Mouse (Mus musculus): ENCODE measurements at regions not wholly inside any gene's neighbourhood (a gene's known extent, or its start where the extent isn't known, plus 50 kb on each side); places are given as distances from the start of the nearest gene placed in this dataset.
A peak's percentile ranks its signal among the peaks of the same experiment; 100 is the strongest.

DNA sequence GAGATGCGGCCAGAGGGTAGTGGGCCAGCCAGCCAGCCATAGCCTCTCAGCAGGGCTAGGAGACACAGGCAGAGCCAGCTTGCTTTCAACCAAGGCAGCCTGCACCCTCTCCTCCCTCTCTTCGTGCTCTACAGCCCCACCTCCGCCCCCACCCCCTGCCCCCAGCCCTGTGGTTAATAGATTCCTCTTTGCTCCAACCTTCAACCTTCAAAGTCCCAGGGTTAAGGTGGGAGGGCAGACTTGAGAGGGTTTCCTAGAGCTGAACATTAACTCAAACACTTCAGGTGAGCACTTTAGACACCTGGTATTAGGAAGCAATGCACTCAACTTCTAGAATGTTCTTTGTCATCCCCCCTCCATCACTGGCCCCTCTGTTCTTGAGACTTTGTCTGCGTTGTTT lies 128.5 kb upstream of the Adamts18 start:
- no peak overlapping the region for H3K9ac ChIP-seq (ENCODE audit: low read length)
- no peak overlapping the region for H3K4me2 ChIP-seq (ENCODE audit: low read depth, low read length, severe bottlenecking)
- H3K27me3 ChIP-seq (ENCODE audit: control insufficient read depth, insufficient read depth, low read length): no peaks in the 10 kb centered on the region
- no peaks in the 10 kb centered on the region for H3K9me3 ChIP-seq (ENCODE audit: control insufficient read depth, low read length)
- 60% methylated on average over 4 of the region's 4 CpGs for WGBS
- H3K4me3 ChIP-seq (ENCODE audit: low read depth, low read length): no peak overlapping the region
- ATAC-seq (replicated peaks; ENCODE audit: low FRiP score) (no peak), DNase-seq (ENCODE audit: low spot score) (no peak)
- H3K4me1 ChIP-seq (replicated peaks; ENCODE audit: control insufficient read depth, insufficient read depth, low read length): no peaks in the 10 kb centered on the region
- H3K27ac ChIP-seq (ENCODE audit: low read depth, low read length): no peak overlapping the region
- no peaks in the 10 kb centered on the region for H3K36me3 ChIP-seq (ENCODE audit: control insufficient read depth, insufficient read depth, low read length)

DNA sequence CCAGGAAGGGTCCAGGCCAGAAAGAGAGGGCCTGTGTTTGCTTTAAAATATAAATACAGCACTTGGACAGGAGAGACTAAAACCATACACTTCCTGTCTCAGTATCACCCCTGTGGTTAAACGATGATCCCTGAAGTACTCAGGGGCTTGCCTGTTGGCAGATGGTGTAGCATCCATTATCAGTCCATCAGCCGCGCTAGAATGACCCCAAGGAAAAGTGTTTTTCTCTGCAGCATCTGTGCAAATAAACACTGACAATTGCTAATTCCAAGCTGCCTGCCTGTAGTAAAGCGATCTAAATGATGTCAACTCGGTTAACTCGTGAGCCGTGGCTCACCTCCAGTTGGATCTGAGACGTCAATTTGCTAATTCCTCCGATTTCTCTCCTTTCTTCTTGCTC lies 130.4 kb upstream of the Adamts18 start:
- Histone ChIP-seq H3K9ac (ENCODE audit: low read length) (no peak overlapping the region), H3K27ac (ENCODE audit: low read depth, low read length) (no peak overlapping the region), H3K4me2 (ENCODE audit: low read depth, low read length, severe bottlenecking) (no peak overlapping the region), H3K4me1 (replicated peaks; ENCODE audit: control insufficient read depth, insufficient read depth, low read length) (no peaks in the 10 kb centered on the region), H3K9me3 (ENCODE audit: control insufficient read depth, low read length) (no peaks in the 10 kb centered on the region), H3K36me3 (ENCODE audit: control insufficient read depth, insufficient read depth, low read length) (no peaks in the 10 kb centered on the region), H3K4me3 (ENCODE audit: low read depth, low read length) (no peak overlapping the region), H3K27me3 (ENCODE audit: control insufficient read depth, insufficient read depth, low read length) (no peaks in the 10 kb centered on the region)
- no peak for ATAC-seq (replicated peaks; ENCODE audit: low FRiP score)
- no peak for DNase-seq (ENCODE audit: low spot score)
- 60% methylated on average over 9 of the region's 9 CpGs for WGBS

GRCm38 (mm10) chr8:113979837-113980236 lies 131.3 kb upstream of the Adamts18 start:
- no peaks in the 10 kb centered on the region for H3K4me1 ChIP-seq (replicated peaks; ENCODE audit: control insufficient read depth, insufficient read depth, low read length)
- H3K9ac ChIP-seq (ENCODE audit: low read length): no peak overlapping the region
- no peaks in the 10 kb centered on the region for H3K27me3 ChIP-seq (ENCODE audit: control insufficient read depth, insufficient read depth, low read length)
- no peaks in the 10 kb centered on the region for H3K36me3 ChIP-seq (ENCODE audit: control insufficient read depth, insufficient read depth, low read length)
- H3K27ac ChIP-seq (ENCODE audit: low read depth, low read length): no peak overlapping the region
- no peaks in the 10 kb centered on the region for H3K9me3 ChIP-seq (ENCODE audit: control insufficient read depth, low read length)
- WGBS: 95% methylated on average over 5 of the region's 5 CpGs
- H3K4me2 ChIP-seq (ENCODE audit: low read depth, low read length, severe bottlenecking): no peak overlapping the region
- DNase-seq (ENCODE audit: low spot score) (no peak), ATAC-seq (replicated peaks; ENCODE audit: low FRiP score) (no peak)
- no peak overlapping the region for H3K4me3 ChIP-seq (ENCODE audit: low read depth, low read length)

DNA sequence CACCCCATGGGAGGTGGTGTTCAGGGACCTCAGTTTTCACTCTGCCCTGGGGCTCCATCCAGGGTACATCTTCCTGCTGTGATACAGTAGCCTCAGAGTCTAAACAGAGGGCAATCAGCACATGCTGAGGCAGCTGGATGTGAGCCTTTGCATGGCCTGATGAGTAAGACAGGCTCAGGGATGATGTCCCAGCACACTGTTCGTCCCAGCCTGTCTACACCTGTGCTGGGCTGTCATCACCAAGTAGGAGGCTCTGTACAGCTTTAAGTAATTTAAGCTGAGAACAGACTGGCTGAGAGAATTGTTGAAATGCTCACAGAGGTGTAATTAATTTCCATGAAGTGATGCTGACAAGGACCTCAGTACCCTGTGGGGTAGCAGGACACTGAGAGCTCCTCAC lies 132.8 kb upstream of the Adamts18 start:
- Histone ChIP-seq H3K36me3 (ENCODE audit: control insufficient read depth, insufficient read depth, low read length) (no peaks in the 10 kb centered on the region), H3K27ac (ENCODE audit: low read depth, low read length) (no peak overlapping the region), H3K4me3 (ENCODE audit: low read depth, low read length) (no peak overlapping the region), H3K4me2 (ENCODE audit: low read depth, low read length, severe bottlenecking) (no peak overlapping the region), H3K9ac (ENCODE audit: low read length) (no peak overlapping the region), H3K27me3 (ENCODE audit: control insufficient read depth, insufficient read depth, low read length) (no peaks in the 10 kb centered on the region), H3K9me3 (ENCODE audit: control insufficient read depth, low read length) (no peaks in the 10 kb centered on the region), H3K4me1 (replicated peaks; ENCODE audit: control insufficient read depth, insufficient read depth, low read length) (no peaks in the 10 kb centered on the region)
- 57% methylated on average over 1 of the region's 1 CpGs for WGBS
- no peak for DNase-seq (ENCODE audit: low spot score)
- no peak for ATAC-seq (replicated peaks; ENCODE audit: low FRiP score)

DNA sequence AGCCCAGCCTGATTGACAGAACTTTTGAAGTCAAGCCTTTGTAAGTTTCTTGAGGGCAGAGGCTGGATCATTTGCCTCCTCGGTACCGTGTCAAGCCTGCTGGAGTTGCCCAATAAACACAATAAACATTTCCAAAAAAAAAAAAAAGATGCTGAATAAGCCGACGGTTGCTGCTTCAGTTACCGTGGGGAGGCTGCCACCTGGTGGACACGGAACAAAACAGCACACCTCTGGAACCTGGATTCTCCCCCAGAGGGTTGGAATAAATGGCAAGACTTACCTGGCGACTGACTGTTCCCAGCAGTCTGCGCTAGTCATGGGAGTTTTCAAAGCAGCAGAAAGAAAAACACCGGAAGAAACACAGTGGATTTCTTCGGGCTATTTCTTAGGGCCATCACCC lies 136.3 kb upstream of the Adamts18 start:
- no peak overlapping the region for H3K4me3 ChIP-seq (ENCODE audit: low read depth, low read length)
- 0 out of 2 replicates have a peak, but pooled peaks have one; percentile 62 for ATAC-seq (replicated peaks; ENCODE audit: low FRiP score)
- peak; percentile 80 for DNase-seq (ENCODE audit: low spot score)
- 12% methylated on average over 10 of the region's 10 CpGs for WGBS
- no peaks in the 10 kb centered on the region for H3K36me3 ChIP-seq (ENCODE audit: control insufficient read depth, insufficient read depth, low read length)
- no peaks in the 10 kb centered on the region for H3K9me3 ChIP-seq (ENCODE audit: control insufficient read depth, low read length)
- no peak overlapping the region for H3K27ac ChIP-seq (ENCODE audit: low read depth, low read length)
- no peak overlapping the region for H3K9ac ChIP-seq (ENCODE audit: low read length)
- no peaks in the 10 kb centered on the region for H3K4me1 ChIP-seq (replicated peaks; ENCODE audit: control insufficient read depth, insufficient read depth, low read length)
- no peak overlapping the region for H3K4me2 ChIP-seq (ENCODE audit: low read depth, low read length, severe bottlenecking)
- H3K27me3 ChIP-seq (ENCODE audit: control insufficient read depth, insufficient read depth, low read length): no peaks in the 10 kb centered on the region

DNA sequence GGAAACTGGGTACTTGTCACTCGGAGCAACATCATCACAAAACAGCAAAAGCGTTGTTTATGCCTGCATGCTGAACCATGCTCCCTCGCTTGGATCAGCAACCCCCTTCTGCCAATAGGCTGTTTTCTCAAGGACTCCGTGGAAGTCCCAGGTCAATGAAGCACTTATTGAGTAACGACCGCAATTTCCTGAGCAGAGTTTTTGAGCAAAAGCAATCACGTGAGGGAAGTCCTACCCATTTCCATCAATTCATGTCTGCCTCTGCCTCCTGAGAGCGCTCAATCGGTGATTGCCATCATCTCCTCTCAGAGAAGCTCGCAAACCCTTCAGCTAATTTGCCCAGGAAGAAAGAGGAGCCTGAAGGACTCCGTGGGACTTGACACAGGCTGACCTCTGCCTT lies 136.9 kb upstream of the Adamts18 start:
- DNase-seq (ENCODE audit: low spot score) (no peak), ATAC-seq (replicated peaks; ENCODE audit: low FRiP score) (no peak)
- H3K4me3 ChIP-seq (ENCODE audit: low read depth, low read length): no peak overlapping the region
- no peaks in the 10 kb centered on the region for H3K9me3 ChIP-seq (ENCODE audit: control insufficient read depth, low read length)
- H3K4me1 ChIP-seq (replicated peaks; ENCODE audit: control insufficient read depth, insufficient read depth, low read length): no peaks in the 10 kb centered on the region
- no peaks in the 10 kb centered on the region for H3K36me3 ChIP-seq (ENCODE audit: control insufficient read depth, insufficient read depth, low read length)
- H3K27me3 ChIP-seq (ENCODE audit: control insufficient read depth, insufficient read depth, low read length): no peaks in the 10 kb centered on the region
- H3K9ac ChIP-seq (ENCODE audit: low read length): no peak overlapping the region
- WGBS: 62% methylated on average over 11 of the region's 11 CpGs
- H3K4me2 ChIP-seq (ENCODE audit: low read depth, low read length, severe bottlenecking): no peak overlapping the region
- H3K27ac ChIP-seq (ENCODE audit: low read depth, low read length): no peak overlapping the region

DNA sequence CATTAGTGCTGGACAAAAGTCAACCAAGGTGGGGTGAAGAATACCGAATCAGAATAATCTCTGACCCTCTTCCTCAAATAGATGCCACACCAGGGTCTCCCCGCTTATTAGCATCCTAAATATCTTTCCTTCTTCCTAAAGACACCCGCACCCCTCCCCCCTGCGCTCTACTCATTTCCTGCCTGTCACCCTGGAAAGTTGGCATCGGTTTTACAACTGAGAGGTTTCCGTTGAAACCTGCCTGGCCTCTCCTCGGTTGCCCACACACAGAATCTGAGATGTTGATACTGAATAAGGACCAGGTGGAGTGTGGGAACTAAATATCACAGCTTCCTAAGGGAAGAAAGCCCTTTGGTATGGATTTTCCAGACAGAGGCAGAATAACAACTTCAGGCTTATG lies 137.4 kb upstream of the Adamts18 start:
- H3K4me3 ChIP-seq (ENCODE audit: low read depth, low read length): no peak overlapping the region
- WGBS: 72% methylated on average over 7 of the region's 7 CpGs
- DNase-seq (ENCODE audit: low spot score) (no peak), ATAC-seq (replicated peaks; ENCODE audit: low FRiP score) (no peak)
- no peaks in the 10 kb centered on the region for H3K9me3 ChIP-seq (ENCODE audit: control insufficient read depth, low read length)
- no peak overlapping the region for H3K27ac ChIP-seq (ENCODE audit: low read depth, low read length)
- H3K4me2 ChIP-seq (ENCODE audit: low read depth, low read length, severe bottlenecking): no peak overlapping the region
- H3K9ac ChIP-seq (ENCODE audit: low read length): no peak overlapping the region
- no peaks in the 10 kb centered on the region for H3K36me3 ChIP-seq (ENCODE audit: control insufficient read depth, insufficient read depth, low read length)
- H3K4me1 ChIP-seq (replicated peaks; ENCODE audit: control insufficient read depth, insufficient read depth, low read length): no peaks in the 10 kb centered on the region
- H3K27me3 ChIP-seq (ENCODE audit: control insufficient read depth, insufficient read depth, low read length): no peaks in the 10 kb centered on the region

DNA sequence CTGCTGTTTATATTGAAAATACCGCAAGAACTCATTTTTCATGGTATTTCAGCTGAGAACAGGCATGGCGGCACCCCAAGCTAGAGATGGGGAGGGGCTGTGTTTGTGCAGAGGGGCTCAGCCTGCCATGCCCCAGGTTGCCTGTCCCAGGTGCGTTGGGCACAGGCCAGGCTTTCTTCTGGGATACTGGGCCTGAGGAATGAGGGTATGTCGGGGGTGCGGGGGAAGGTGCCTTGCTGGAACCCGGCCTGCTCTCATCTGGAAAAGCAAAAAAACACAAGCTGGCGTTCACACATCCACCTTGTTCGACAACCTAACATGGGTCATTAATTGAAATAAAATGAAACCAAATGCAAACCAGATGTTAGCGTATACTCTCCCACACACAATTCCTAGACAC lies 142.2 kb upstream of the Adamts18 start:
- no peaks in the 10 kb centered on the region for H3K36me3 ChIP-seq (ENCODE audit: control insufficient read depth, insufficient read depth, low read length)
- DNase-seq (ENCODE audit: low spot score) (no peak), ATAC-seq (replicated peaks; ENCODE audit: low FRiP score) (no peak)
- no peak overlapping the region for H3K4me2 ChIP-seq (ENCODE audit: low read depth, low read length, severe bottlenecking)
- no peak overlapping the region for H3K9ac ChIP-seq (ENCODE audit: low read length)
- no peak overlapping the region for H3K27ac ChIP-seq (ENCODE audit: low read depth, low read length)
- no peaks in the 10 kb centered on the region for H3K4me1 ChIP-seq (replicated peaks; ENCODE audit: control insufficient read depth, insufficient read depth, low read length)
- H3K9me3 ChIP-seq (ENCODE audit: control insufficient read depth, low read length): no peaks in the 10 kb centered on the region
- 84% methylated on average over 9 of the region's 9 CpGs for WGBS
- no peak overlapping the region for H3K4me3 ChIP-seq (ENCODE audit: low read depth, low read length)
- no peaks in the 10 kb centered on the region for H3K27me3 ChIP-seq (ENCODE audit: control insufficient read depth, insufficient read depth, low read length)

DNA sequence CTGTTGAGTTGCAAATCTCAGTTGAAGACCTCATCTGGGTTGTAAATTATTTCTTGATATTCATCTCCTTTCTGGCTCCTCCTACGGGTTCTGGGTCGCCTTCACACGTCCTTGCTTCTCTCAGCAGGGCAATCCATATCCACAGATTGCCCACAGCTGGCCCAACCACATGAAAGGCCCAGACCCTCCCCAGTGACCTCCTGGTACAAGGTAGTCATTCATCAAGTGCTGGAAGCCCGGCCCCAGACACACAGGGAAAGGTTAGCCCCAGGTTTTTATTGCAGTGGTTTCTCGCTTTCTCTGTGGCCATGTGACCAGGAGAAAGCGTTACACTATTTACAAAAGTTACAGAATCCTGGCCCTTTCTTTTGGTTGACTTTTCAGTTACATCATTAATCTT lies 134.5 kb upstream of the Nudt7 start:
- no peaks in the 10 kb centered on the region for H3K4me1 ChIP-seq (replicated peaks; ENCODE audit: control insufficient read depth, insufficient read depth, low read length)
- H3K36me3 ChIP-seq (ENCODE audit: control insufficient read depth, insufficient read depth, low read length): no peaks in the 10 kb centered on the region
- DNase-seq (ENCODE audit: low spot score) (no peak), ATAC-seq (replicated peaks; ENCODE audit: low FRiP score) (no peak)
- no peak overlapping the region for H3K4me3 ChIP-seq (ENCODE audit: low read depth, low read length)
- no peak overlapping the region for H3K4me2 ChIP-seq (ENCODE audit: low read depth, low read length, severe bottlenecking)
- no peaks in the 10 kb centered on the region for H3K9me3 ChIP-seq (ENCODE audit: control insufficient read depth, low read length)
- no peaks in the 10 kb centered on the region for H3K27me3 ChIP-seq (ENCODE audit: control insufficient read depth, insufficient read depth, low read length)
- H3K9ac ChIP-seq (ENCODE audit: low read length): no peak overlapping the region
- H3K27ac ChIP-seq (ENCODE audit: low read depth, low read length): no peak overlapping the region
- 79% methylated on average over 6 of the region's 6 CpGs for WGBS
